Mouse (Mus musculus): ENCODE results near the gene Ngly1.

Ngly1 gene

GRCm38 (mm10) chr14:16249171-16249874 lies at the start of gene Ngly1, which contains the start of gene Oxsm:
Ngly1 (plus strand) TSS chr14:16249280.
Oxsm (minus strand) TSS chr14:16249808.
- DNase-seq (ENCODE audit: inconsistent age in 2 of 2, low spot score in 1 of 2), result peak; percentile 91 to 97

- DNase-seq (ENCODE audit: inconsistent age in 2 of 2, low spot score in 1 of 2), result no peak
Measured at GRCm38 (mm10) chr14:16200220-16200912, 48.7 kb upstream of the Ngly1 start.

GRCm38 (mm10) chr14:16200969-16201638 lies 48.0 kb upstream of the Ngly1 start:
- no peak for DNase-seq (ENCODE audit: inconsistent age in 2 of 2, low spot score in 1 of 2)

GRCm38 (mm10) chr14:16201673-16202072 lies 47.4 kb upstream of the Ngly1 start:
- no peak for DNase-seq (ENCODE audit: inconsistent age in 2 of 2, low spot score in 1 of 2)

GRCm38 (mm10) chr14:16207722-16208121 lies 41.4 kb upstream of the Ngly1 start:
- DNase-seq (ENCODE audit: inconsistent age in 2 of 2, low spot score in 1 of 2), result no peak

- peak in 1 of 2 experiments; percentile 64 for DNase-seq (ENCODE audit: inconsistent age in 2 of 2, low spot score in 1 of 2)
Measured at GRCm38 (mm10) chr14:16219015-16219414, 30.1 kb upstream of the Ngly1 start.

GRCm38 (mm10) chr14:16229395-16229794 lies 19.7 kb upstream of the Ngly1 start:
- DNase-seq (ENCODE audit: inconsistent age in 2 of 2, low spot score in 1 of 2), result no peak

- no peak for DNase-seq (ENCODE audit: inconsistent age in 2 of 2, low spot score in 1 of 2)
Measured at GRCm38 (mm10) chr14:16230581-16230980, 18.5 kb upstream of the Ngly1 start.

- no peak for DNase-seq (ENCODE audit: inconsistent age in 2 of 2, low spot score in 1 of 2)
Measured at GRCm38 (mm10) chr14:16233515-16233914, 15.6 kb upstream of the Ngly1 start.

- DNase-seq (ENCODE audit: inconsistent age in 2 of 2, low spot score in 1 of 2), result no peak
Measured at GRCm38 (mm10) chr14:16236466-16236865, 12.6 kb upstream of the Ngly1 start.

GRCm38 (mm10) chr14:16242193-16242815 lies 6.8 kb upstream of the Ngly1 start:
- DNase-seq (ENCODE audit: inconsistent age in 2 of 2, low spot score in 1 of 2), result peak; percentile 28 to 53

GRCm38 (mm10) chr14:16242947-16243602 lies 6.0 kb upstream of the Ngly1 start:
- peak; percentile 95 to 98 for DNase-seq (ENCODE audit: inconsistent age in 2 of 2, low spot score in 1 of 2)

- peak; percentile 45 to 89 for DNase-seq (ENCODE audit: inconsistent age in 2 of 2, low spot score in 1 of 2)
Measured at GRCm38 (mm10) chr14:16243603-16244209, 5.4 kb upstream of the Ngly1 start.

- no peak for DNase-seq (ENCODE audit: inconsistent age in 2 of 2, low spot score in 1 of 2)
Measured at GRCm38 (mm10) chr14:16244370-16244769, 4.7 kb upstream of the Ngly1 start.

GRCm38 (mm10) chr14:16245127-16245526 lies 4.0 kb upstream of the Ngly1 start:
- no peak for DNase-seq (ENCODE audit: inconsistent age in 2 of 2, low spot score in 1 of 2)

- DNase-seq (ENCODE audit: inconsistent age in 2 of 2, low spot score in 1 of 2), result no peak
Measured at GRCm38 (mm10) chr14:16246340-16246912, 2.7 kb upstream of the Ngly1 start.

- DNase-seq (ENCODE audit: inconsistent age in 2 of 2, low spot score in 1 of 2), result no peak
Measured at GRCm38 (mm10) chr14:16248135-16248534, 945 bp upstream of the Ngly1 start.

- no peak for DNase-seq (ENCODE audit: inconsistent age in 2 of 2, low spot score in 1 of 2)
Measured at GRCm38 (mm10) chr14:16248603-16249157, 400 bp upstream of the Ngly1 start.

- no peak for DNase-seq (ENCODE audit: inconsistent age in 2 of 2, low spot score in 1 of 2)
Measured at GRCm38 (mm10) chr14:16250099-16250498, 1.0 kb downstream of the Ngly1 start.

- DNase-seq (ENCODE audit: inconsistent age in 2 of 2, low spot score in 1 of 2), result no peak
Measured at GRCm38 (mm10) chr14:16255745-16256144, 6.7 kb downstream of the Ngly1 start.
